Mouse (Mus musculus) heart, postnatal 0 days (tissue): ENCODE measurements around the gene Slf2. TPM values are rescaled to one million over a fixed set of nuclear protein-coding genes. Genes with fewer than 3 reads are reported as not detected.

ENCODE experiments used
- ATAC-seq: fragments of 200-750 bp; cut with Nextera tagmentation; 2 replicates; pipeline ENCODE4 v1.8.0; 2017; ENCODE audit warnings: low read depth, moderate number of reproducible peaks, moderate library complexity; ENCODE audit not compliant: insufficient read depth
- DNase-seq: peaks from one replicate; pipeline ENCODE4 v3.0.0-alpha.2; 2016; ENCODE audit warnings: low spot score
- H3K27ac ChIP-seq: fragments of 300-500 bp; sonication (generic); 2 replicates; pipeline ENCODE4 v1.5.1; 2014; ENCODE audit warnings: low read depth, mild to moderate bottlenecking
- H3K27me3 ChIP-seq: fragments of 300-500 bp; sonication (generic); 2 replicates; pipeline ENCODE4 v1.6.1; 2014; ENCODE audit warnings: low read length, mixed read lengths; ENCODE audit not compliant: control insufficient read depth, insufficient read depth
- H3K36me3 ChIP-seq: fragments of 300-500 bp; sonication (generic); replicated peaks from 2 replicates; pipeline ENCODE4 v1.6.1; 2014; ENCODE audit warnings: low read length, mixed read lengths; ENCODE audit not compliant: control insufficient read depth, insufficient read depth
- H3K4me1 ChIP-seq: fragments of 300-500 bp; sonication (generic); 2 replicates; pipeline ENCODE4 v1.6.1; 2014; ENCODE audit warnings: antibody characterized with exemption; ENCODE audit not compliant: control insufficient read depth, insufficient read depth
- H3K4me2 ChIP-seq: fragments of 300-500 bp; sonication (generic); 2 replicates; pipeline ENCODE4 v1.6.1; 2014; ENCODE audit warnings: low read depth, mild to moderate bottlenecking, low read length, moderate library complexity
- H3K4me3 ChIP-seq: fragments of 300-500 bp; sonication (generic); 2 replicates; pipeline ENCODE4 v1.5.1; 2014; ENCODE audit warnings: low read depth, low read length
- H3K9ac ChIP-seq: fragments of 300-500 bp; sonication (generic); replicated peaks from 2 replicates; pipeline ENCODE4 v1.6.1; 2014; ENCODE audit warnings: low read depth, low read length, mixed read lengths
- H3K9me3 ChIP-seq: fragments of 300-500 bp; sonication (generic); replicated peaks from 2 replicates; pipeline ENCODE4 v1.6.1; 2016; ENCODE audit warnings: low read length; ENCODE audit not compliant: control insufficient read depth
- CTCF ChIP-seq: IDR thresholded peaks from 2 replicates; pipeline ENCODE4 v1.5.1; 2016; ENCODE audit warnings: antibody characterized with exemption, control low read depth, low read depth
- EP300 ChIP-seq: IDR thresholded peaks from 2 replicates; pipeline ENCODE4 v1.6.1; 2016; ENCODE audit warnings: antibody characterized with exemption, low read depth
- WGBS: fragments of 180-500 bp; shearing (Covaris S2); extraction: QIAGEN DNeasy Blood & Tissue Kit; methylation state at CpG from one replicate; pipeline ENCODE4 v1.1.7; 2014; 5-methylcytosine and 5-hydroxymethylcytosine counted together
- polyA plus RNA-seq: library from polyadenylated mRNA; unstranded; fragments of >200 nt; fragmentation: Nextera tagmentation; extraction: Ambion mirVana; gene quantifications from 2 replicates; pipeline ENCODE4 v1.2.1, GENCODE M21; 2015
- total RNA-seq: library from RNA; depleted of rRNA; stranded (reverse); fragments of >200 nt; gene quantifications from 2 replicates; pipeline ENCODE4 v1.2.3, GENCODE M21; 2014; ENCODE audit warnings: low replicate concordance

Slf2 gene
- total and polyA plus RNA-seq, 2 experiments from 2014 or later: 20.5 to 30.6 TPM

DNA sequence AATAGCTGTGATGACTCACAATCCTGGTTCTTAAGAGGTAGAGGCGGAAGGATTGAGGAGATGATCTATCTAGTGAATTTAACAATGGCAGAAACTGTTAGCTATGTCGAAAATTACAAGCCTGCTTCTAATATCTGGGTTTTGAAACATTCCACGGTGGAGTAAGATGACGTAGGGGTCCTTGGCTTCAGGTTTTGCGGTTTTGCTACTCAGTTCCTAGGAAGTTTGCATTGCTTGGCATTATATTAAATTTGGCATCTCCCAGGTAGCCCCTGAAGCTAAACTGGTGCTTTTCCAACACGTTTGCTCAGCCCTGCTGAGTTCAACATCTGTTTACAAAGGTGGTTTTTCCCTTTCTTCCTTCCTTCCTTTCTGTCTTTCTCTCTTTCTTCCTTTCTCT, 4.2 kb upstream of the Slf2 start:
- H3K4me1 ChIP-seq: peaks cover 34% of the 10 kb centered on the region
- no peaks in the 10 kb centered on the region for H3K36me3 ChIP-seq
- no peaks in the 10 kb centered on the region for H3K27me3 ChIP-seq
- no peak overlapping the region for H3K9ac ChIP-seq
- DNase-seq (no peak), ATAC-seq (no peak)
- no peak for TF ChIP-seq CTCF
- no peak for TF ChIP-seq EP300
- H3K9me3 ChIP-seq: no peaks in the 10 kb centered on the region
- H3K4me2 ChIP-seq: no peak overlapping the region
- H3K27ac ChIP-seq: no peak overlapping the region
- H3K4me3 ChIP-seq: no peak overlapping the region
- WGBS: 78% methylated on average over 6 of the region's 6 CpGs

- ATAC-seq (no peak), DNase-seq (no peak)
- Histone ChIP-seq H3K4me1 (peaks cover 36% of the 10 kb centered on the region), H3K4me2 (peak overlapping the region; percentile 53), H3K4me3 (no peak overlapping the region), H3K9ac (no peak overlapping the region), H3K9me3 (no peaks in the 10 kb centered on the region), H3K27ac (peak overlapping the region; percentile 92), H3K27me3 (no peaks in the 10 kb centered on the region), H3K36me3 (no peaks in the 10 kb centered on the region)
- no peak for TF ChIP-seq EP300
- no peak for TF ChIP-seq CTCF
- 52% methylated on average over 1 of the region's 1 CpGs for whole genome bisulfite sequencing
Measured at GRCm38 (mm10) chr19:44927250-44927649, 3.7 kb upstream of the Slf2 start.

- 11% methylated on average over 8 of the region's 8 CpGs for WGBS
- peak overlapping the region; percentile 92 for H3K27ac ChIP-seq
- H3K9me3 ChIP-seq: no peaks in the 10 kb centered on the region
- DNase-seq: peak; percentile 91
- TF ChIP-seq CTCF (no peak), EP300 (peak; percentile 86; the same call in 1 of the 2 replicates)
- H3K4me1 ChIP-seq: peaks cover 41% of the 10 kb centered on the region
- peak overlapping the region; percentile 53 for H3K4me2 ChIP-seq
- H3K4me3 ChIP-seq: peak overlapping the region; percentile 26; the same call in 1 of the 2 replicates
- H3K36me3 ChIP-seq: no peaks in the 10 kb centered on the region
- 0 out of 2 replicates have a peak, but pooled peaks have one; percentile 4 for ATAC-seq
- H3K9ac ChIP-seq: peak overlapping the region; percentile 52
- H3K27me3 ChIP-seq: no peaks in the 10 kb centered on the region
Measured at GRCm38 (mm10) chr19:44928185-44928584, 2.8 kb upstream of the Slf2 start.

GRCm38 (mm10) chr19:44929251-44929650, 1.7 kb upstream of the Slf2 start:
- no peak overlapping the region for H3K4me3 ChIP-seq
- WGBS: 26% methylated on average over 3 of the region's 3 CpGs
- peaks cover 46% of the 10 kb centered on the region for H3K4me1 ChIP-seq
- peak overlapping the region; percentile 92 for H3K27ac ChIP-seq
- ATAC-seq (no peak), DNase-seq (no peak)
- H3K36me3 ChIP-seq: 0 out of 2 replicates have a peak, but pooled peaks cover 3% of the 10 kb centered on the region
- H3K9ac ChIP-seq: no peak overlapping the region
- H3K9me3 ChIP-seq: no peaks in the 10 kb centered on the region
- no peak for TF ChIP-seq CTCF
- no peak for TF ChIP-seq EP300
- no peaks in the 10 kb centered on the region for H3K27me3 ChIP-seq
- H3K4me2 ChIP-seq: no peak overlapping the region

DNA sequence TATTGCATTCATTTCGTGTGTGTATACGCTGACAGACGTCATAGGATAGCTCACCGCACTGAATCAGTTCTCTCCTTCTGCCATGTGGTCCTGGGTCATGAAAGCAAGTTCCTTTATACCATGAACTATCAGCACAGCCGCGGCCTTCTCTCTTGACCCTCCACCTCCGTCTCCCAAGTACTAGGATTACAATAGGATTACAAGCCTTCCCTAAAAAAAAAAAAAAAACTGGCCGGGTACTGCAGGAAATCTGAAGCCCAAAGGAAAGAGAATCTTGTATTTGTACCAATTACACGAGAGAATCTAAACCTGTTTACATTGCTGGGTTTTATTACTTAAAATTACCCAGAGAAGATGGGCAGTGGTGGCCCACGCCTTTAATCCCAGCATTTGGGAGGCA, 1.3 kb upstream of the Slf2 start:
- H3K36me3 ChIP-seq: 0 out of 2 replicates have a peak, but pooled peaks cover 5% of the 10 kb centered on the region
- H3K27ac ChIP-seq: peak overlapping the region; percentile 92
- no peak overlapping the region; the same call in 1 of the 2 replicates for H3K4me2 ChIP-seq
- H3K4me1 ChIP-seq: peaks cover 46% of the 10 kb centered on the region
- ATAC-seq (no peak), DNase-seq (no peak)
- 50% methylated on average over 10 of the region's 10 CpGs for WGBS
- no peak for TF ChIP-seq CTCF
- no peak for TF ChIP-seq EP300
- no peaks in the 10 kb centered on the region for H3K9me3 ChIP-seq
- no peak overlapping the region for H3K4me3 ChIP-seq
- H3K9ac ChIP-seq: no peak overlapping the region
- H3K27me3 ChIP-seq: no peaks in the 10 kb centered on the region

DNA sequence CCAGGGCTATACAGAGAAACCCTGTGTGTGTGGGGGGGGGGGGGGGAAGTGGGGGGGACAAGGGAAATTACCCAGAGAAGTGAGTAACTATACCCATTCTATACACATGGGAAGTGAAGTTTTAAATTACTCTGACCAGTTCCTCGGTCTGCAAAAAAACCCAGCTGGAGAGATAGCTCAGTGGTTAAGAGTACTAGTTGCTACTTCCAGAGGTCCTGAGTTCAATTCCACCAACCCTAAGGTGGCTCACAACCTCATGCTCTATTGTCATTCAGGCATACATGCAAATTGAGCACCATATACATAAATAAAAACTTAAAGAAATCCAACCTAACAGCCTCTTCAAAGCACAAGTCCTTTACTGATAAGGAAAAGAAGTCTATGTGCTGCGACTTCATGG, 829 bp upstream of the Slf2 start:
- Histone ChIP-seq H3K4me2 (peak overlapping the region; percentile 83), H3K27ac (peak overlapping the region; percentile 92), H3K9me3 (no peaks in the 10 kb centered on the region), H3K4me3 (peak overlapping the region; percentile 92), H3K27me3 (no peaks in the 10 kb centered on the region), H3K4me1 (peaks cover 46% of the 10 kb centered on the region), H3K9ac (peak overlapping the region; percentile 46; the same call in 1 of the 2 replicates), H3K36me3 (peaks cover 8% of the 10 kb centered on the region)
- no peak for ATAC-seq
- no peak for DNase-seq
- TF ChIP-seq CTCF: no peak
- TF ChIP-seq EP300: no peak
- WGBS: 15% methylated on average over 2 of the region's 2 CpGs
